Mouse (Mus musculus) heart, adult 18-20 months (tissue): ENCODE measurements around the gene Polr2m. TPM values are rescaled to one million over a fixed set of nuclear protein-coding genes. Genes with fewer than 3 reads are reported as not detected.
"Not testable (repeated sequence)": the region's sequence is repeated elsewhere in the genome, so short reads cannot be mapped to it uniquely, and the experiment has no call there.

Experiments used
- DNase-seq, 2 experiments: peaks; one replicate each; pipeline ENCODE4 v3.0.0; 2021 to 2022; ENCODE audit warnings: mixed read lengths in 1 of 2
- long read RNA-seq, 2 experiments: library from polyadenylated mRNA; stranded (forward); transcript quantifications; one replicate each; pipeline ENCODE4 v2.0.0; 2021
- total RNA-seq, 2 experiments: library from RNA; stranded (reverse); gene quantifications; 2 replicates each; pipeline ENCODE4 v1.2.3; 2021

Gene Polr2m
- total RNA-seq, result 100 to 1,000 TPM; 312 to 342 TPM
- long read RNA-seq, experiment 1, transcript Polr2m-201 (4 exons, 2,200 nt), result major isoform, 544 of 594 reads
- long read RNA-seq, experiment 1, transcript Polr2m-202 (4 exons, 2,138 nt), result minor isoform, 24 of 594 reads
- long read RNA-seq, experiment 1, partial matches to known transcripts, result 7 of 594 reads
- long read RNA-seq, experiment 1, other reads (novel, unspliced or antisense), result 19 of 594 reads
- long read RNA-seq, experiment 2, transcript Polr2m-202 (4 exons, 2,138 nt), result minor isoform, 16 of 291 reads
- long read RNA-seq, experiment 2, transcript Polr2m-201 (4 exons, 2,200 nt), result major isoform, 257 of 291 reads
- long read RNA-seq, experiment 2, partial matches to known transcripts, result 14 of 291 reads
- long read RNA-seq, experiment 2, other reads (novel, unspliced or antisense), result 4 of 291 reads

- peak; percentile 97 to 98 for DNase-seq
These were observed at the start of gene Polr2m for GRCm38 (mm10) chr9:71485475-71486094. TSS of gene Polr2m (minus strand) at chr9:71485935.

GRCm38 (mm10) chr9:71535036-71535435, 49.3 kb upstream of the Polr2m start:
- DNase-seq, result no peak

GRCm38 (mm10) chr9:71529960-71530359, 44.2 kb upstream of the Polr2m start:
- no peak for DNase-seq

- no peak for DNase-seq
These were observed 41.7 kb upstream of the Polr2m start for GRCm38 (mm10) chr9:71527438-71527837.

GRCm38 (mm10) chr9:71523901-71524300, 38.2 kb upstream of the Polr2m start:
- peak; percentile 36 to 45 for DNase-seq

GRCm38 (mm10) chr9:71519836-71520235, 34.1 kb upstream of the Polr2m start:
- DNase-seq, result peak in 1 of 2 experiments; percentile 16

GRCm38 (mm10) chr9:71517487-71517886, 31.8 kb upstream of the Polr2m start:
- no peak for DNase-seq

- DNase-seq, result no peak
These were observed 30.1 kb upstream of the Polr2m start for GRCm38 (mm10) chr9:71515862-71516261.

- DNase-seq, result no peak
These were observed 27.8 kb upstream of the Polr2m start for GRCm38 (mm10) chr9:71513566-71513965.

GRCm38 (mm10) chr9:71512899-71513298, 27.2 kb upstream of the Polr2m start:
- DNase-seq, result no peak

- peak in 1 of 2 experiments; percentile 18 for DNase-seq
These were observed 12.9 kb upstream of the Polr2m start for GRCm38 (mm10) chr9:71498391-71499182.

GRCm38 (mm10) chr9:71496637-71497036, 10.9 kb upstream of the Polr2m start:
- no peak for DNase-seq

GRCm38 (mm10) chr9:71493771-71494170, 8.0 kb upstream of the Polr2m start:
- no peak for DNase-seq

- DNase-seq, result no peak
These were observed 6.7 kb upstream of the Polr2m start for GRCm38 (mm10) chr9:71492296-71493025.

GRCm38 (mm10) chr9:71490076-71490475, 4.3 kb upstream of the Polr2m start:
- DNase-seq, result no peak

GRCm38 (mm10) chr9:71486127-71486526, 392 bp upstream of the Polr2m start:
- DNase-seq, result no peak

GRCm38 (mm10) chr9:71484871-71485474, 762 bp downstream of the Polr2m start:
- no peak for DNase-seq

GRCm38 (mm10) chr9:71483872-71484271, 1.9 kb downstream of the Polr2m start:
- DNase-seq, result not testable (repeated sequence)

GRCm38 (mm10) chr9:71480305-71480704, 5.4 kb downstream of the Polr2m start:
- DNase-seq, result no peak

- DNase-seq, result no peak
These were observed 6.3 kb downstream of the Polr2m start for GRCm38 (mm10) chr9:71479413-71479812.

- DNase-seq, result no peak
These were observed 7.1 kb downstream of the Polr2m start for GRCm38 (mm10) chr9:71478596-71478995.

- no peak for DNase-seq
These were observed 9.1 kb downstream of the Polr2m start for GRCm38 (mm10) chr9:71476601-71477000.
